Mouse (Mus musculus) liver, embryonic 14.5 days (tissue): Measurements from ENCODE around the gene Cops4. TPM values are rescaled to one million over a fixed set of nuclear protein-coding genes. Genes with fewer than 3 reads are reported as not detected.

Source experiments
- ATAC-seq: fragments of 200-750 bp; cut with Nextera tagmentation; 2 replicates; pipeline ENCODE4 v1.8.0; 2017; ENCODE audit warnings: moderate number of reproducible peaks, mild to moderate bottlenecking, moderate library complexity; ENCODE audit not compliant: insufficient read depth
- DNase-seq, 3 experiments: peaks; one replicate each; pipeline ENCODE4 v3.0.0-alpha.2; 2012 to 2013; ENCODE audit warnings: low read depth in 3 of 3, low spot score in 3 of 3
- H3K27ac ChIP-seq: fragments of 300-500 bp; sonication (generic); 2 replicates; pipeline ENCODE4 v1.5.1; 2014; ENCODE audit warnings: moderate library complexity, mild to moderate bottlenecking, control low read depth, inconsistent platforms
- H3K27me3 ChIP-seq: fragments of 300-500 bp; sonication (generic); 2 replicates; pipeline ENCODE4 v1.6.1; 2014; ENCODE audit warnings: mild to moderate bottlenecking, low read length, moderate library complexity; ENCODE audit not compliant: control insufficient read depth, insufficient read depth
- H3K36me3 ChIP-seq: fragments of 300-500 bp; sonication (generic); replicated peaks from 2 replicates; pipeline ENCODE4 v1.6.1; 2014; ENCODE audit warnings: low read depth; ENCODE audit not compliant: control insufficient read depth, insufficient read depth
- H3K4me1 ChIP-seq, 2 experiments: fragments of 200-500 bp in 1 of 2; fragments of 300-500 bp in 1 of 2; sonication (generic) in 1 of 2; replicated peaks; 2 replicates each; pipeline ENCODE4 v1.6.1; 2012 to 2014; ENCODE audit warnings: antibody characterized with exemption in 1 of 2, inconsistent platforms in 1 of 2, low read length in 1 of 2; ENCODE audit not compliant: control insufficient read depth in 2 of 2, insufficient read depth in 2 of 2
- H3K4me2 ChIP-seq: fragments of 300-500 bp; sonication (generic); 2 replicates; pipeline ENCODE4 v1.6.1; 2014; ENCODE audit warnings: low read depth, mild to moderate bottlenecking, control low read depth, moderate library complexity
- H3K4me3 ChIP-seq, 2 experiments: fragments of 200-500 bp in 1 of 2; fragments of 300-500 bp in 1 of 2; sonication (generic) in 1 of 2; 2 replicates each; pipeline ENCODE4 v1.5.1; 2012 to 2014; ENCODE audit warnings: low read depth in 2 of 2, low read length in 2 of 2, mild to moderate bottlenecking in 2 of 2, control low read depth in 1 of 2, inconsistent platforms in 1 of 2, moderate library complexity in 1 of 2; ENCODE audit not compliant: insufficient read depth in 1 of 2
- H3K9ac ChIP-seq: fragments of 300-500 bp; sonication (generic); replicated peaks from 2 replicates; pipeline ENCODE4 v1.6.1; 2014; ENCODE audit warnings: mild to moderate bottlenecking, control low read depth, moderate library complexity
- H3K9me3 ChIP-seq: fragments of 300-500 bp; sonication (generic); 2 replicates; pipeline ENCODE4 v1.6.1; 2016; ENCODE audit warnings: low read length, mixed read lengths; ENCODE audit not compliant: control insufficient read depth
- CTCF ChIP-seq: IDR thresholded peaks from 2 replicates; pipeline ENCODE4 v1.5.1; 2016; ENCODE audit warnings: antibody characterized with exemption, low read depth, control low read depth
- EP300 ChIP-seq: IDR thresholded peaks from 2 replicates; pipeline ENCODE4 v1.6.1; 2016; ENCODE audit warnings: antibody characterized with exemption, low read depth
- WGBS: fragments of 180-500 bp; shearing (Covaris S2); extraction: QIAGEN DNeasy Blood & Tissue Kit; methylation state at CpG from one replicate; pipeline ENCODE4 v1.1.7; 2014; ENCODE audit not compliant: insufficient replicate concordance; 5-methylcytosine and 5-hydroxymethylcytosine counted together
- polyA plus RNA-seq, 2 experiments: library from polyadenylated mRNA; depleted of rRNA in 1 of 2; stranded (reverse) in 1 of 2; unstranded in 1 of 2; fragments of >200 nt; fragmentation: Nextera tagmentation in 1 of 2; extraction: Ambion mirVana in 1 of 2; gene quantifications; 2 replicates each; pipeline versions ENCODE4 v1.2.1 to v1.2.3; 2012 to 2014

Gene Cops4
- polyA plus RNA-seq, 2 experiments = 28.2 to 70.9 TPM

DNA sequence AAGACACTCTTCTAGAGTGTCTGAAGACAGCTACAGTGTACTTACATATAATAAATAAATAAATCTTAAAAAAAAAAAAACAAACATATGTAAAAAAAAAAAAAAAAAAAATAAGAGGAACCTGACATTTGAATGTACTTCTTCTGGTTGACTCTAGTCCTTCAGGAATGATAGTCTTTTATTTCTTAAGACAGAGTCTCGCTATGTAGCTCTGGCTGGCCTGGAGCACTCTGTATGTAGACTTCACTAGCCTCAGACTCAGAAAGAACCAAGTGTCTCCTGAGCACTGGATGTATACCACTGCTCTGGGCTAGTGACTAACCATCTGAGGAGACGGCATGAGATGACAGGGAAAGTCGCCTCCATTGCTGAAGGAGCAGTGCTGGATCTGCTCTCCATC, 67.5 kb downstream of the Cops4 start:
- no peak overlapping the region for H3K4me2 ChIP-seq
- H3K4me1 ChIP-seq = peaks cover 0 to 5% of the 10 kb centered on the region in 2 experiments; a peak in 2 of 4 replicates
- 71% methylated on average over 3 of the region's 3 CpGs for WGBS
- no peak overlapping the region for H3K4me3 ChIP-seq
- ATAC-seq (no peak), DNase-seq (no peak)
- no peaks in the 10 kb centered on the region for H3K9me3 ChIP-seq
- H3K36me3 ChIP-seq = no peaks in the 10 kb centered on the region
- H3K27ac ChIP-seq = no peak overlapping the region
- no peak overlapping the region for H3K9ac ChIP-seq
- TF ChIP-seq CTCF (no peak), EP300 (no peak)
- H3K27me3 ChIP-seq = no peaks in the 10 kb centered on the region

DNA sequence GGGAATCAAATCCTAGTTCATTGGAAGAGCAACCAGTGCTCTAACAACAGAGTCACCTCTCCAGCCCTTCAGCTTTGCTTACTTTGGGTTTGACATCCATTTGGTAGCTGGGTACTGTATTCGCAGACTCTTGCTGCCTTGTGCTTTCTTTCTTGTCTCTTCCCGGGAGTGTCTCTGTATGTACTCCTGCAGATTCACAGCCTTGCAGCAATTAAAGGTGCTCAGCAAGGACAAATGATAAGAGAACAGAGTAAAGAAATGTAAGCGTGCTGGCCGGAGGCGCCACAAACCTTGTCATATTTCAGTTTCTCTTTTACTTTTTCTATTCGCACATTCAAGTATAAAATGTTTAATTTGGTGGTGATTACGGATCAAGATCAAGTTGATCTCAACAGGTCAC, 69.0 kb downstream of the Cops4 start:
- Histone ChIP-seq H3K9ac (no peak overlapping the region), H3K4me1 (peaks cover 0 to 5% of the 10 kb centered on the region in 2 experiments; a peak in 2 of 4 replicates), H3K27ac (no peak overlapping the region), H3K27me3 (no peaks in the 10 kb centered on the region), H3K4me3 (no peak overlapping the region), H3K36me3 (no peaks in the 10 kb centered on the region), H3K4me2 (no peak overlapping the region), H3K9me3 (no peaks in the 10 kb centered on the region)
- TF ChIP-seq EP300 (no peak), CTCF (no peak)
- ATAC-seq (no peak), DNase-seq (no peak)
- 68% methylated on average over 7 of the region's 7 CpGs for WGBS

DNA sequence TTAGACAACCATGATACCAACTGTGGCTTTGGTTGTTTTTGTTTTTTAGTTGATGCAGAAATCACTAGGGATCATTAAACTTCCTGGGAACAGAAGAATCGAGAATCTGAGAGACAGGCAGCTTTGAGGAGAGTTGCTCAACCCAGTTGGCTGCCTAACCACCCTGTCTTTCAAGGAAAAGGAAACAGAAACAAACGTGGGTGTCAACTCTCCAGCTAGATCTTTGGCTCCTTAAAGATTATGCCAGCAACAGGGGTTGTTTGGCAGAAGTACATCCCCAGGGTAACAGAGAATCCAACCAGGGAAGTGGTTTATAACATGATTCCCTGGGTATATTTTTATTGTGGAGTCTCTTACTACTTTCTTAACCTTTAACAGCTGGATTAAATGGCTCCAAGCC, 69.5 kb downstream of the Cops4 start:
- Histone ChIP-seq H3K27me3 (no peaks in the 10 kb centered on the region), H3K27ac (no peak overlapping the region), H3K36me3 (no peaks in the 10 kb centered on the region), H3K4me2 (no peak overlapping the region), H3K9me3 (no peaks in the 10 kb centered on the region), H3K4me3 (no peak overlapping the region), H3K4me1 (peaks cover 0 to 4% of the 10 kb centered on the region in 2 experiments; a peak in 2 of 4 replicates), H3K9ac (no peak overlapping the region)
- TF ChIP-seq EP300 (no peak), CTCF (no peak)
- DNase-seq (no peak), ATAC-seq (no peak)
- WGBS = 10% methylated on average over 2 of the region's 2 CpGs

DNA sequence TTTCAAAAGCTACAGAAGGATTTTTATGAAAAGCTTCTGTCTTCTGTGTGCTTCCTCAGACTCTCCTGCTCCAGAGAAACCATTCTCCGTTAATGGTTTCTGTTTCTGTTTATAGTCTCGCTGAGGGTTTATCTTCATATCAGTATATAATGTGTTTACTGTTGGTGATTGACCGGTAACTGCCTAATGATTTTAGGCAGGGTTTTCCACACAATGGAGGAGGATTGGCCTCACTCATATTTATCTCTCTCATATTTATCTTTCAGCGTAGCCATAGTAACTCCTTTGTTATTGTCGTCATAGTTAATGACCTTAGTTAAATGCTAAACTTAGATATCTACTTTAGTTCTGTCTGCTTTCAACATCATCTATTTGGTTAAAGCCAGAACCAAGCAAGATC, 72.4 kb downstream of the Cops4 start:
- H3K4me2 ChIP-seq = no peak overlapping the region
- no peaks in the 10 kb centered on the region for H3K9me3 ChIP-seq
- ATAC-seq = no peak
- no peak overlapping the region for H3K4me3 ChIP-seq
- no peak for DNase-seq
- no peak overlapping the region for H3K27ac ChIP-seq
- no peak overlapping the region for H3K9ac ChIP-seq
- TF ChIP-seq EP300 (no peak), CTCF (no peak)
- WGBS = 51% methylated on average over 5 of the region's 5 CpGs
- no peaks in the 10 kb centered on the region for H3K27me3 ChIP-seq
- H3K36me3 ChIP-seq = no peaks in the 10 kb centered on the region
- H3K4me1 ChIP-seq = no peaks in the 10 kb centered on the region

DNA sequence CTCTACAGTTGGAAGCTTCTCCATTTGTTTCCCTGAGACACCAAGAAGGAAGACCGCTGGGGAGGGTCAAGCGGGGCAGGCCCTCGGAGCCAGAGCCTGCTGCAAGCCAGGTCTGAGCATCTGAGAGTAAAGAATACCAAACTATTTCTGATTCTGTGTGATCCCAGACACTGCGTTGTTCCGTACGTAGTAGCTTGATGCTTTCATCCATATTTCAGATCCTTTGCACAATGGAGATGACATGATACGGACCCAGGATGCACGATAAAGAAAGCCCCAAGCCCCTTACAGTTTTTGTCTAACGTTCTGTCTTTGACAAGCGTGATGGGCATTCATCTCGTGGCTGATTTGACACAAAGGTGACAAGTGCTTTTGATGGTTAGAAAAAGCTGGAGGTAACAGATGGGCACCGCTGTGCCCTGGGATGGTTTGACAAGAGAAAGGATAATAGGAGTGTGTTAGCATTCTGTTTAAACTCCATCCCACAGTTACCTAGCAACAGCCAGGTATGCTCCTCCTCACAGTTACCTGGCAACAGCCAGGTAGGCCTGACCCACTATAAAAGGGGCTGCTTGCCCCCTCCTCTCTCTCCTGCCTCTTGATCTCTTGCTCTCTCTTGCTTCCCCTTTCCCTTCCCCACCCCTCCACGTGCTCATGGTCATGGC, 76.8 kb downstream of the Cops4 start:
- 77% methylated on average over 13 of the region's 13 CpGs for WGBS
- Histone ChIP-seq H3K4me1 (peaks cover 0 to 4% of the 10 kb centered on the region in 2 experiments; a peak in 1 of 4 replicates), H3K4me3 (no peak overlapping the region), H3K36me3 (no peaks in the 10 kb centered on the region), H3K27me3 (no peaks in the 10 kb centered on the region), H3K4me2 (no peak overlapping the region), H3K9me3 (no peaks in the 10 kb centered on the region), H3K27ac (no peak overlapping the region), H3K9ac (no peak overlapping the region)
- DNase-seq (no peak), ATAC-seq (no peak)
- TF ChIP-seq EP300 (no peak), CTCF (no peak)
